Mouse (Mus musculus) heart, postnatal 10 days (tissue): ENCODE results near the gene Rbms3. TPM values are rescaled to one million over a fixed set of nuclear protein-coding genes. Genes with fewer than 3 reads are reported as not detected.

Source experiments
- DNase-seq, 2 experiments: peaks; one replicate each; pipeline ENCODE4 v3.0.0; 2021
- intact Hi-C: fragments of 180-260 bp; cut with DNase I; formaldehyde crosslinking; loops from one replicate; pipeline ENCODE4 v1.15.1; 2025
- total RNA-seq, 2 experiments: library from RNA; stranded (reverse); gene quantifications; 2 replicates each; pipeline ENCODE4 v1.2.3; 2021

The Rbms3 gene
- total RNA-seq, 2 experiments from 2014 or later = 24.9 to 25.0 TPM

DNA sequence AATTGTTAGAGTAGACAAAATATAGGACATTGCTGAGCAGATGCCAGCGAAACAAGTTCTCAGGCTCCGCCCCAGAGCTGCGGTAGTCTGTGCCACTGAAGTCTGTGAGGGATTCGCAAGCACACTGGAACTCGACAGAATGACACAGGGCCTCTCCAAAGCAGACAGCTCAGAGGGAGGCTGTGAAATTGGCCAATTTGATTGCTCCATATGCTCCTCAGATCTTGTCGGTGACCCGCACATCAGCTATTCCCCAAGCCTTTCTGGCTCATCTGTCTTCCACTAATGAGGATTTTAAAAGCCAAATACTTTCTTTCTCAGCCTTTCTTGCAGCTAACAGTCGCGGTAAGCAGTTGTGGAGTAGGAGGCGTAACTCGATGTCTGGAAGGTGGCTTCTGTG, 120.8 kb downstream of the Rbms3 start:
- intact Hi-C loops = no loop called here
- DNase-seq = no peak

DNA sequence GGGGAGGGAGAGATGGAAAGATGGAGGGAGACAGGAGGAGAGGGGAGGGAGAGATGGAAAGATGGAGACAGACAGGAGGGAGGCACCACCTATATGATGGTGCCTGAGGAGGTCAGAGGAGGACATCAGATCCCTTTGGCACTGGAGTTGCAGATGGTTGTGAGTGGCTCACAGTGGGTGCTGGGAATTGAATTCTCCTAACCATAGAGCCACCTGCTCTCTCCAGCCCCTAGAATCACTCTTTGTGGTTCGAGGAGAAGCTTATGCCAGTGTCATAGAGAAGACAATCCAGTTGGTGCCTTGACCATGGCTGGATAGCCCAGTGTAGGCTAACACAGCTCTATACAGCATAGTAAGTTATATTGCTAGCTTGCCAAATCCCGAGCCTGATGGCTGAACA, 137.8 kb downstream of the Rbms3 start:
- intact Hi-C loops = no loop called here
- DNase-seq = no peak

DNA sequence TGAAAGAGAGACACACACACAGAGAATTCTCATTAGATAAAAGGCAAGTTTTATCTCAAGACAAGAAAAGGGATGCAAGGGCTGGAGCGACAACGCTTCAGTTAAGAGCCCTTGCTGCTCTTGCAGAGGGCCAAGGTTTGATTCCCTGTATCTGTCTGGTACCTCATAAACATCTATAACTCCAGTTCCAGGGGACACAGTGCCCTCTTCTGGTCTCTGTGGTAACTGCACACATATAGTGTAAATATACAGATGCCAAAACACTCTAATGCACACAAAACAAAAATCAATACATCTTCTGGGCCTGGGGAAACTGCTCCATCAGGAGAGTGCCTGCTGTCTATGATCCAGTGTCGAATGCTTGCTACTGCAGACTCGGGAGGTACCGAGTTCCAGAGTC, 145.3 kb downstream of the Rbms3 start:
- peak in 1 of 2 experiments; percentile 7 for DNase-seq
- intact Hi-C loops = no loop called here

DNA sequence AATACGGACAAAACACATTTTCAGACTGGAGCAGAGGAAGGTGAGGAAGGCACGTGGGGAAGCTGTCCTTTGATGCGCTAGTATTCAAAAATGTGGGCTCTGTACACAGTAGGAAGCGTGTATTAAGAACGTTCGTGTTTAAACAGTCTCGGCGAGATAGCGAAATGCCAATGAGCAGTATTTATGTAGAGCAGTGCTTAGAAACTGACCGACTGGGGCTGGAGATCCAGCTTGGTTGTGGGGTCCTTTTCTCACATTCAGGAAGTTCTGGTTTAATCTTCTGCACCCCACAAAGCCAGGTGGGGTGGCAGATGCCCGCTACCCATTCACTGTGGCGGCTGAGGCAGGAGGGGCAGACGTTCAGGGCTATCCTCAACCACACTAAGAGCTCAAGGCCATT, 153.0 kb downstream of the Rbms3 start:
- DNase-seq = no peak
- intact Hi-C loops = no loop called here

DNA sequence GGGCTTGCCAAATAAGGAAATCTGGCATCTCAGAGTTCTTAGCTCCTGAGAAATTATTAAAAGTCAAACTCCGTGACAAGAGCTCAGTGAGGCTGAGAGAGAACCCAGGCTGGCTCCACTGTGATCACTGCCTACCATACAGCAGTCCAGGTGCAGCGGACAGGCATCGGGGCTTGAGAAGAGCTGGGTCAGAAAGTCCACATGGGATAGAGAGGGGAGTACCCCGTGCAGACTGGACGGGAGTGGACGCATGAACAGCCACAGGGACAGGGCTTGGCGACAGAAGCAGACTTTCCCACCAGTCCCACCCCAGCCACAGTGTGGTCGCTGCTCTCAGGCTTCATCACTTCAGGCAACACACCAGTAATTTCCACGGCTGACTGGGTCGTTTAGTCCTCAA, 176.9 kb downstream of the Rbms3 start:
- intact Hi-C loops = no loop called here
- no peak for DNase-seq

DNA sequence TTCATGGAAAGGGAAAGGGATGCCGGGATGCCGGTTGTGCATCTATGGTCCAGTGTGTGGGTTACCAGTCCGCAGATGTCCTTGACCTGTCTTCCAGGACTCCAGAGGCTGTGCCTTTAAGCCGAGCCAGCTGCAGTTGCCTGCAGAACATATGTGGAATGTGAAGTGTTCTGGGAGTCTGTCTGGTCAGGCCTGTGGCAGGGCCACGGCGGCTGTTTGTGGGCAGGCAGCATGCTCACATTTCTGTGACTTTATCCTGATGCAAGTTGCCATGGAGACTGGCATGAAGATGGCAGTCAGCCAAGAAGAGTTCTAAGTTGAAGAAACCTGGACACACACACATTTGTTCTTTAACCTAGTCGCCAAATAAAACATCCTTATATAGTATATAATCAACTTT, 187.1 kb downstream of the Rbms3 start:
- intact Hi-C loops = no loop called here
- DNase-seq = peak in 1 of 2 experiments; percentile 9

DNA sequence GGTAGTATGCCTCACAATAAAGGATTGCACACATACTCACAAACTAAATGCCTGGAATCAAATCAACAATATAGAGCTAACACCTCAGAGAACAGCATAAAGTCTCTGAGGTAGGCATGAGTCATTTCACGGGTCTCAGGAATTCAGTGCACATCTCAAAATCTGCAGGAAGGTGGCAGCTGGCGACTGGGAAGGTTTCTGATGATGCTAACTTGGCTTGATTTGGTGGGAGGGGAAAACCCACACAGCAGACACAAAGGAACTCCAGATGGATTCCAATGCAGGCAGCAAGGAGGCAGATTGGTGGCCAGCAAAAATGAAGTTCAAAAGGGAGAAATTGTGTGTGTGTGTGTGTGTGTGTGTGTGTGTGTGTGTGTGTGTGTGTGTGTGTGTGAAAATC, 193.9 kb downstream of the Rbms3 start:
- DNase-seq = no peak
- intact Hi-C loops = no loop called here

DNA sequence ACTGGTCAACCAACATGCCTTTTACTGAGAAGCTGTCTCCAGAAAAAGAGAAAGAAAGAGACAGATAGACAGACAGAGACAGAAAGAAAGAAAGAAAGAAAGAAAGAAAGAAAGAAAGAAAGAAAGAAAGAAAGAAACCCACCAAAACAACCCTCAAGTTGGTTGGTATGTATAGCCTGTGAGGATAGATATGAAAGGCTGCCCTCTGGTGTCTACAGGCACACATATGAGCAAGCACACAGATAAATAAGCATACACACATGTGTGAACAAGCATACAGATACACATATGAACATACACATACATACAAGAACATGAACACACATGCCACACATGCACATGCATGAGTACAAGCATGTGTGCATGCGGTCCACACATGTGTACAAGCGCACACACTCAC, 199.0 kb downstream of the Rbms3 start:
- DNase-seq = no peak
- intact Hi-C loops = no loop called here

DNA sequence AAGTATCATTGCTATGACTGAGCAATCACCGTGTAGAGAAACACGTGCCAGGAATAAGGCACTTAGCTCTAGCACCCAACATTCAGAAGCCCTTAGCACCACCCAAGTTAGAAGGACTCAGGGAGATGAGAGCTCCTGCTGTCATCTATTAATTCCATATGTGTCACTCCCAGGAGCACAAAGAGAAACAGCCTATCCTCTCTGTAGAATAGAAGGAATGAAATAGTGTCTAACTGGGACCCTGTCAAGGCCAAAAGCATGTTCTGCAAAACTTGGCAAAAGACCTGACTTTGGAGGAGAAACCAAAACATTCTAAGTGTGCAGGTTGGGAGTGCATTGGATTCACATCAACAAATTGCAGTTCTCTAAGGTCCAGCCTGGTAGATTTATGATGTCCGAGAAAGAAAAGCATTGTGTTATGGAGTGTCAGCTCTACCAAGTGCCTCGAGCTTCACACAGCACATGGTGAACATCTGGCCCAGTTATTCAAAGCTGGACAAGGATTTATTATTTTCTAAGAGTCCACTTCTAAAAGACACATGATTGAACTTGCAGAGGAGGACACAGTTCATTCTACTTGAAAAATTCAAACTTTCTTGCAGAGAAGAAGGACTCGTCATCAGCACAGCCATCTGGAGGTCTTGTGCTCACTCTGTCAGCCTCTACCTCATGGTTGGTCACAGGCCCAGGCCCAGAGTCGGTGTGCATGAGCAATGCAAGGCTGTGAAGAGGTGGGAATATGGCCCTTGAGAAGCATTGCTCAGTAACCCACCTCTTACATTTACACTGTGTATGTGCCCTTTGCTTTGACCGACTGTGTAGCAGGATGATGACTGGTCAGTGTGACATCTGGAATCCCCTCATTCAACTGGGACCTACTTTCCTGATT, 200.3 kb downstream of the Rbms3 start:
- no peak for DNase-seq
- intact Hi-C loops = no loop called here

DNA sequence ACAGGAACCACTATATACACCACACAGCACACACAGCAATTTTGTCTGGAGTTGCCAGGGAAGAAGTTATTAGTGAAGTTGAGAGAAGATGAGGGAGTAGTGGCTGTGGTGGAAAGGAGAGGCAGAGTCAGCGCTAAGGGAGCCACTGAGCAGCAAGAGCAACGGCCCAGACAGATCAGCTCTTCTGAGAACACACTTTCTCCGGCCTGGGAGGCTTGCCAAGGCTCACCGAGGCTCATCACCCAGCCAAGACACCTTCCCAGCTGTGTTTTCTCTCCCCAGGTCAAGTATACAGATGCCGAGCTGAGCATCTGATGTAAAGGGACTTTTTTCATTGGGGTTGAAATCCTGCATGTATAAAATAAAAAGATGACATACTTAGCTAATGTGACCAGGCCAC, 206.5 kb downstream of the Rbms3 start:
- no peak for DNase-seq
- intact Hi-C loops = no loop called here

DNA sequence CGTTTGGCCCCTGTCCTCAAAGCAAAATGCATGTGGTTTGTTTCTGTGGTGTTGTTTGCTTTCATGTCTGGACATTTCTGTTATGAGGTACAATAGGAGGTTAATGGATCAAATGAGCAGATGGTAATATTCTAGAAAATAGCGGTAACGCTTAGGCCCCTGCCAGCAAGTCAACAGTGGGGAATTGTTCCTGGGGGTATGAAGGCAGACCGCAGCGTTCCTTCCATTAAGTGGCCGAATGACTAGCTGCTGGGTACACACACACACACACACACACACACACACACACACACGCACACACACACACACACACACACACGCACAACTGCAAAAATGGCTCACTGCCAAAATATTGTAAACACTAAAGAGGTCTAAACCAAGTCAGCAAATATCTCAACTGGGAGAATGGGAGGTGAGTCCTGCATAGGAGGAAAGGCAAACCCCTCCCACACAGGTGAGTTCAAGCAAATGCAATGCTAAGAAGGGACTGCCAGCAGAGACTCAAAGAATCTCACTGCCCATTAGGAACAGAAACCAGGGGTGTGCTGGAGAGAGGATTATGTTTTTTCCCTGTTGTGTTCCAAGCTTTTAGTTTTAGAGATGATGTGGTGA, 209.7 kb downstream of the Rbms3 start:
- no peak for DNase-seq
- intact Hi-C loops = no loop called here

DNA sequence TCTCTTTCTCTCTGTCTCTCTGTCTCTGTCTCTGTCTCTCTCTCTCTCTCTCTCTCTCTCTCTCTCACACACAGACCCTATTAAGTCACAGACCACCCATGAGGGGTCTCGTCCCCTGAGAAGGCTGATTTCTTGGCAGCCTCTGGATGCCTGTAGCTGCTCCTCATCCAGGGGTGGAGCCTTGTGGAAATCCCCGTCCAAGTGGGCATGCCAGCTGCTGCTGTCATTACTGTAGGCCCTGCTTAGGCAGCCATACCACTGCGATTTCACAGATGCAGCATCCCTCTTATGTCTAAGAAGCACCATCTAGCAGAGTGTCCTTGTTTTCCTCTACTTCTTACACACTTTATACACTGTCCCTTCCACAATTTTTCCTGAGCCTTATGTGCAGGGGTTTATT, 216.5 kb downstream of the Rbms3 start:
- DNase-seq = no peak
- intact Hi-C loops = no loop called here

DNA sequence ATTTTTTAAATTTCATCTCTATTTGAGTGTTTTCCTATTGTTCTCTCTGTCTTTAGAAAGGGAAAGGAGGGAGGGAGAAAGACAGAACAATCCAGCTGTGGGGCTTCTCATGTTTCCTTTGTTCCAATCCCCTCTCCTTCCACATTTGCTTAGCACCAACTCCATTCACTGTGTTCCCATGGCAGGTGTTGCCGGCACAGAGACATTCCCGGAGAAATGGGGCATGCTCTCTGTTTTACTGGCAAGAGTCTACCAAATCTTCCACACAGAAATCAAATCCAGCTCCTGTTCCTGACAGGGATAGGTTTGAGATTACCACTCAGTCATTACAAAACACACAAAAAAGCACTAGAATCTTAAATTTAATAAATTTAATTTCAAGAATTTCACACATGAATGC, 217.1 kb downstream of the Rbms3 start:
- no peak for DNase-seq
- intact Hi-C loops = no loop called here

DNA sequence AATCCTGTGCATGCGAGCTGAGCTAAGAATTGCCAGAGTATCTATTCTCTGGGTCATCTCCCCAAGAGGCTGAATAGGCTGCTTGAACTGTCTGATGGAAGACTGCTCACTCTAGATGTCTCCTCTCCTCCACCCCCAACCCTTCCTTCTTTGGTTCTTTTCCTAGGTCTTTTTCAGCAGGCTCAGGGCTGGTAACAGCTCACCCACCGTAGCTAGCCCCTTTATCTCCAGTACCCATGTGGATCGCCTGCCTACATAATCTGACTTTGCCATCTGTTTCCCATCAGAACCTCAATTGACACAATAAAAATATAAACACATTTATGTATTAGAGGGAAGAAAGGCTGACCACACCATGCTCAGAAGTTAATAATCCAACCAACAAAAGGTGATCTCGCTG, 225.1 kb downstream of the Rbms3 start:
- intact Hi-C loops = no loop called here
- no peak for DNase-seq

DNA sequence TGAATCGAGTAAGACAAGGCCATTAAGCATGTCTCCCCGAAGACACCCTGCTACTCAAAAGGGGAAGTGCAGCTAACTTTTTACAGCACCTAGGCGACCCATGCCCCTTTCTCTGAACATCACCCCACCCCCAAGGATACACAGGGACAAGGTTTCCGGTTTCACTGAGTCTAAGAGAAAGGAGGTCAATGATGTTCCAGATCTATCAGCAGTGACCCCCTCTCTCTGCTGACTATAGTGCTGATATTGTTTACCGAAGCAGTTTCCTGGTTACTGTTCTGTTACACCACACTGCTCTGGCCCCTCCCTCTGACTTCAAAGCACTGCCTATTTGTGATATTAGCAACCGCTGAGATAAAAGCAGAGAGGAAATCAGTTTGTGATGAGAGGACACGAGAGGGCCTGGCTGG, 229.4 kb downstream of the Rbms3 start:
- intact Hi-C loops = no loop called here
- DNase-seq = no peak

DNA sequence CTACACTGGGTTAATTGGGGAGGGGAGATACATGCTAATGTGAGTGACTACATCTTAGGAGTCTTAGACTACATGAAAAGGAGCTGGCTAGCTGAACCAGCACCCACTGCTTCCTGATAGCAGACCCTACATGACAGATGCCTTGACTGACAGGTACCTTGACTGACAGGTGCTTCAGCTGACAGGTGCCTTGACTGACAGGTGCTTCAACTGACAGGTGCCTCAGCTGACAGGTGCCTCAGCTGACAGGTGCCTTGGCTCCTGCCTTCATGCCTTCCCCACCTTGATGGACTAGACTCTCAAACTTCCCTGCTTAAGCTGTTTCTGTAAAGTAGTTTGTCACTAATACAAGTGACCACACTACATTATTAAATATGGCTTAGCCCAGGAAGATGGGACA, 232.6 kb downstream of the Rbms3 start:
- intact Hi-C loops = no loop called here
- no peak for DNase-seq

DNA sequence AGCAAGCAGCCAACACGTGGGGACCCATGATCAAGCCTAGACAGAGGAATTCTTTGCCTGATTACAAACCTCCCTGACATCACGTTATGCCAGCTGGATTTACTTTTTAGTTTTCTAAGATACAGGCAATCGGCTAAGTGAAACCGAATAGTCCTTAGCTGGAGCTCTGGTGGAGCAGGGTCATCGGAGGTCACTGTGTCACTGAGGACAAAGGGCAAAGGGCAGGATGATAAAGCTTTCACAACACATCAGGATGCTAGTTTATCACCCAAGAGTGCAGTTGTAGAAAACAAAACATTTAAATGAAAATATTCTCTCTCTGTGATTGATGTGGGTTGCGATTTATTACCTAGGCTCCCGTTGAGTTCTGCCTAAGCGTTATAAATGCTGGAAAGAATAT, 233.1 kb downstream of the Rbms3 start:
- no peak for DNase-seq
- intact Hi-C loops = no loop called here

DNA sequence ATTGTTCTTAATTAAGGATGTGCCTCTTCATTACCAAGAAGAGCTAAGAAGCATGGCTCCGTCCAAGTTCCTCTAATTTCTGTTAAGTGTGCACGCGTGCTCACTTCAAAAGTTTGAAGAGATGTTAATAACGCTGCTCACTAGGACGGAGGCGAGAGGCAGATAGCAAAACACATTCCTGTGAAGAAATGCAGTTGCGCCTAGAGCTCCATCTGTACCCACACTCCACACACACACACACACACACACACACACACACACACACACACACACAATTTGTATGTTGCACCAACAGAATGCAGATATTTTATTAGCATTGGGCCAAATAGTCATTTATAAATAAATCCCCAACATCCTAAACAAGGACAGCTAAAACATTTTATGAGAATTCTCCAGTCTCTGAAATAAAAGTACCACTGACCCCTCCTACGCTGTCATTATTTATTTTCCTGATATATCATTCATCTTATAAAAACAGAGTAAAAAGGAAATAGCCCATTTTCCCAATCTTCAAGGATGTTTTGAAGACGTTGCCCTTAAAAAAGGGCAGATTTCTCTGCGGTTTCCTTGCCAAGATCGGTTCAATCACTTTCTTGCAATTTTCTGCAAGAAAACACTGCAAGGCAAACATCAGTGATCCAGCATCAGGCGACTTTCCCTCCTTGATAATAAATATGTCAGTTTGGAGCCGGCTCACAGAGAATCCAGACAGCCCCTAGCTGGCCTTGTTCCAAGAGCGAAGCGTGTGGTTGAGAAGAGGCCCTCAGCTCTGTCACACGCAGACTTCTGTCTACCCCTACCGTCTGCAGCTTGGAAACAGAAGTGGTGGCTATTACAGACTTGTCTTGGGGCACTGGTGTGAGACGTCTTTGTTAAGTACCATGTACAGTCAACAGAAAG, 235.8 kb downstream of the Rbms3 start:
- intact Hi-C loops = no loop called here
- peak; percentile 43 to 47 for DNase-seq

DNA sequence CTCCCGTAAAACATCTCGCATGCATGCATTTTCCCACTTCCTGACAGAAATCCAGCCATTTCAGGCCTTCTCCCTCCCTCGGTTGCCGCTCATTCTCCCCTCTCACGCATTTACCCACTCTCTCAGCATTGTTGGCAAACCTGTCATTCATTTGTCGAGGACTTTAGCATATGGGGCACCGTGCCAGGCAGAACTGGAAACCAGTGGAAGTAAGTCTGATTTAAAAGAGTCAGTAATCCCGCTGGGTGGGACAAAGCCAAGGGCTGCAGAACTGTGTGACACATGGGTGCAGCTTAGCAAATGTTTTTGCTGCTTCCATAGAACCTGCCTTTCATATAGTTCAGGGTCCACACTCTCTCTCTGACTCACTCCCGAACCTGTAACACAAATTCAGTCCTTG, 241.7 kb downstream of the Rbms3 start:
- no peak for DNase-seq
- intact Hi-C loops = no loop called here

DNA sequence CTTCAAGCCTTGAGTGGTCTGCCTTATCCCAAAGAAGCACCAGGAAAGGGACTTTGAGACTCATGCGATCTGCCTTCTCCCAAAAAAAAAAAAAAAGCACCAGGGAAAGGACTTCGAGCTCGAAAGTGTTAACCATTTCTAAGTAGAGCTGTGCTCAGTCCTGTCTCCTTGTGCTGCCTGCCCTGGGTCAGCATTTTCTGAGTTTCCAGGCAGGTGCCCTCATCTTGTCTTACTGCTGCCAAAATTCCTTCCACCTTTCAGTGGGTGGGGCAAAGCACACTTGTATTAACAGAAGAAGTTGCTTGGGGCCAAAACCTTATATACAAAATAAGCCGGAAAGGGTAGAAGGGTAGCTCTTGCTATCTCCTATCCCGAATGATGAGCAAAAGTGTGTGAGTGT, 248.8 kb downstream of the Rbms3 start:
- intact Hi-C loops = no loop called here
- DNase-seq = no peak

DNA sequence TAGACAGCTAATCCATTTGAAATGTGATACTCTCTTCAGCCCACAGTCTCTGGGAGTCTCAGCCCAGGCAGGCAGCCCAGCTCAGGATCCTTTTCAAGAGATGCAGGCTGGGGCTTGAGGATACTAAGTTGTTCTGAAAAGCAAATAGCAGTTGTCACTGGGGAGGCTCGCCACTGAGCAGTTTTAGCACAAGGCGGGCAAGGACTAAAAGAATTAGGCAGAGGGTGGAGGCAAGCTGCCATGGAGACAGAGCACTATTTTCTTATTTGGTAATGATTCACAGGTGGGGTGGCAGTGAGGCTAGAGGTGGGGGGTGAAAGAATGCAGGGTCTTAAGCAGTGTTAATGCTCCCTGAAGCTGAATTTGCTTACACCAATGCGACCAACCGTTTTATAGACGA, 249.6 kb downstream of the Rbms3 start:
- intact Hi-C loops = no loop called here
- DNase-seq = no peak
